Mouse (Mus musculus) lung, embryonic 16.5 days (tissue): ENCODE results near the gene Huwe1. TPM values are rescaled to one million over a fixed set of nuclear protein-coding genes. Genes with fewer than 3 reads are reported as not detected.

Experiments used
- ATAC-seq: fragments of 200-750 bp; cut with Nextera tagmentation; 2 replicates; pipeline ENCODE4 v1.8.0; 2017; ENCODE audit warnings: low read depth, mild to moderate bottlenecking, moderate library complexity
- H3K27ac ChIP-seq: fragments of 300-500 bp; sonication (generic); 2 replicates; pipeline ENCODE4 v1.5.1; 2014; ENCODE audit warnings: mild to moderate bottlenecking, control low read depth, low read length
- H3K27me3 ChIP-seq: fragments of 300-500 bp; sonication (generic); 2 replicates; pipeline ENCODE4 v1.6.1; 2014; ENCODE audit warnings: low read depth, low read length, mixed read lengths; ENCODE audit not compliant: control insufficient read depth, insufficient read depth
- H3K36me3 ChIP-seq: fragments of 300-500 bp; sonication (generic); 2 replicates; pipeline ENCODE4 v1.6.1; 2014; ENCODE audit warnings: low read length; ENCODE audit not compliant: control insufficient read depth, insufficient read depth
- H3K4me1 ChIP-seq: fragments of 300-500 bp; sonication (generic); replicated peaks from 2 replicates; pipeline ENCODE4 v1.6.1; 2014; ENCODE audit warnings: low read length, mixed read lengths; ENCODE audit not compliant: control insufficient read depth, insufficient read depth
- H3K4me2 ChIP-seq: fragments of 300-500 bp; sonication (generic); 2 replicates; pipeline ENCODE4 v1.6.1; 2014; ENCODE audit warnings: low read depth, low read length, control low read depth
- H3K4me3 ChIP-seq: fragments of 300-500 bp; sonication (generic); 2 replicates; pipeline ENCODE4 v1.5.1; 2014; ENCODE audit warnings: mild to moderate bottlenecking, low read length, control low read depth
- H3K9ac ChIP-seq: fragments of 300-500 bp; sonication (generic); 2 replicates; pipeline ENCODE4 v1.6.1; 2014; ENCODE audit warnings: low read length, control low read depth
- H3K9me3 ChIP-seq: fragments of 300-500 bp; sonication (generic); 2 replicates; pipeline ENCODE4 v1.6.1; 2016; ENCODE audit warnings: low read length; ENCODE audit not compliant: control insufficient read depth
- WGBS: fragments of 180-500 bp; shearing (Covaris S2); extraction: QIAGEN DNeasy Blood & Tissue Kit; methylation state at CpG from one replicate; pipeline ENCODE4 v1.1.7; 2014; 5-methylcytosine and 5-hydroxymethylcytosine counted together
- polyA plus RNA-seq: library from polyadenylated mRNA; unstranded; fragments of >200 nt; fragmentation: Nextera tagmentation; extraction: Ambion mirVana; gene quantifications from 2 replicates; pipeline ENCODE4 v1.2.1, GENCODE M21; 2015

The Huwe1 gene
- polyA plus RNA-seq, 1 experiment from 2014 or later, result 37.8 TPM

DNA sequence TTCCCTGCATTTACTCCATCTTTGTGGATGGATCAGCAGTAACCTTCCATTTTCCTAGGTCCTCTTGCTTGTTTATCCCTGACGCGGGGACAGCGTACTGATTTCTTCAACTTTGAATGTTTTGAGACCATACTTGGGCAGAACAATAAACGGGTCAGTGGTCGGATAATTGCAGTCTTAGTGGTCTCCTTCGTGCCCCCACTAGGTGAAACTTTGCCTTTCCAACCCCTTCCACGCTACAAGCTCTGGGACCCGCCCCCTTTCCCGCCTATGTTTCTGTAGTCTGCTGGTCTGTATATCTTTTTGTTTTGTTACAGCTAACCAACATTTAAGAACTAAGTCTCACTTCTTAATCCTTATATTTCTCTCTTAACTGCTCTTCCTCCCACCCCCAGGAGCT is 3.8 kb downstream of the Huwe1 start:
- Histone ChIP-seq H3K9ac (peak overlapping the region; percentile 74), H3K27ac (no peak overlapping the region), H3K4me2 (peak overlapping the region; percentile 68), H3K36me3 (no peaks in the 10 kb centered on the region), H3K4me1 (no peaks in the 10 kb centered on the region; the same call in 1 of the 2 replicates), H3K9me3 (no peaks in the 10 kb centered on the region), H3K27me3 (peaks cover 3% of the 10 kb centered on the region; the same call in 1 of the 2 replicates), H3K4me3 (peak overlapping the region; percentile 62)
- WGBS, result 13% methylated on average over 9 of the region's 9 CpGs
- ATAC-seq, result no peak

DNA sequence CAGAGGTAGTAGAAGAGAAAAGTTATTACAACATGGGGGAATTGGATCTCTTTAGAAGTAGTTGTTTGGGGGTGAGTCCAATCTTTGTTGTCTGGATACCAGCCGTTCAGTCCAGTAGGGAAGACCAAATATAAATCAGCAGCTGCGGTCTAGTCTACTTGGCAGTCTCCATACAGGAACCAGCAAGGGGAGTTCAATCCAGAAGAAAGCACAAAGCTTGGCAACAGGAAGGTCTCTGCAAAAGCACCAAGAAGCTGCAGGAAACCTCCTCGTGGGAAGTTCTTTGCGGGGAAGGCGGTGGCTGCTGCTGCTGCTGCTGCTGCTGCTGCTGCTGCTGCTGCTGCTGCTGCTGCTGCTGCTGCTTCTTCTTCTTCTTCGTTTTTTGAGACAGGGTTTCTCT is 10.9 kb downstream of the Huwe1 start:
- no peak overlapping the region for H3K4me2 ChIP-seq
- no peak overlapping the region for H3K9ac ChIP-seq
- no peaks in the 10 kb centered on the region for H3K9me3 ChIP-seq
- H3K36me3 ChIP-seq, result 0 out of 2 replicates have a peak, but pooled peaks cover 2% of the 10 kb centered on the region
- H3K27me3 ChIP-seq, result no peaks in the 10 kb centered on the region
- ATAC-seq, result no peak
- H3K27ac ChIP-seq, result no peak overlapping the region
- H3K4me3 ChIP-seq, result no peak overlapping the region
- H3K4me1 ChIP-seq, result no peaks in the 10 kb centered on the region
- WGBS, result 73% methylated on average over 6 of the region's 6 CpGs

DNA sequence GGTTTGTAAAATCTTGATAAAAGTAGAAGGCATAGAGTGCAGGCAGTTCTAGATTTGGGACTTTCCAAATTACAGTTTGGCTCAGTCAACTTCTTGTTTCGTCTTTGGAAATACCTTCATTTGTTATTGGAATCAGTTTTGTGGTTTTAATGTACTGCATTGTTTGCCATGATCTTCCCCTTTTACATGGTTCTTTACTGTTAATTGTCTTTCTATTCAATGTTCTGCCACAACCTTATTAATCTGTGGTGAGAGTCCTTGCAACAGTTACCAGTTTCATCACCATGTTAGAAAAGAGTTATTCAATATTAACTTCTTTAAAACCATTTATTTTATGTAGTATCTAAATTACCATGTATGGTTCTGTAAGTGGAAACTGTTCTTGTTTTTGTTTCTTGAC is 13.0 kb downstream of the Huwe1 start:
- Histone ChIP-seq H3K9me3 (no peaks in the 10 kb centered on the region), H3K27me3 (no peaks in the 10 kb centered on the region), H3K4me3 (no peak overlapping the region), H3K36me3 (0 out of 2 replicates have a peak, but pooled peaks cover 2% of the 10 kb centered on the region), H3K27ac (no peak overlapping the region), H3K9ac (no peak overlapping the region), H3K4me2 (no peak overlapping the region), H3K4me1 (no peaks in the 10 kb centered on the region)
- 88% methylated on average over 1 of the region's 1 CpGs for WGBS
- ATAC-seq, result no peak

DNA sequence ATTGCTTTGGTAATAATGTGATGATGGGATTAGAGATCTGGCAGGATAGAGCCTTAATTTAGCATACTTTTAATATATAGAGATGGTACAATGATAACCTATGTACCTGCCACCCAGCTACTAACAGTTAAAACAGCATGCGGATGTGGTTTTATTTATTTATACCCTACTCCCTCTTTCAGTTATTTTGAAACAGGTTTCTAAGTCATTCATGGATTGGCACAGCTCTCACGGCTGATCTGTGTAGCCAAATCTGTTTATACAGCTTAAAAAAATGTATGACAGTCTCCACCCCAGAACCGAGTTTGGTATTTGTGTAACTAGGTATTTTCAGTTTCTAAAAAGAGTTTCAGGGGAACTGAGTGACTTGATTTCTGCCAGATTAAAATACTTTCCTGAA is 17.1 kb downstream of the Huwe1 start:
- H3K9me3 ChIP-seq, result no peaks in the 10 kb centered on the region
- H3K27me3 ChIP-seq, result no peaks in the 10 kb centered on the region
- no peak overlapping the region for H3K4me2 ChIP-seq
- no peak overlapping the region for H3K4me3 ChIP-seq
- H3K4me1 ChIP-seq, result no peaks in the 10 kb centered on the region
- ATAC-seq, result no peak
- 72% methylated on average over 3 of the region's 3 CpGs for WGBS
- H3K36me3 ChIP-seq, result 0 out of 2 replicates have a peak, but pooled peaks cover 2% of the 10 kb centered on the region
- H3K27ac ChIP-seq, result no peak overlapping the region
- H3K9ac ChIP-seq, result no peak overlapping the region

DNA sequence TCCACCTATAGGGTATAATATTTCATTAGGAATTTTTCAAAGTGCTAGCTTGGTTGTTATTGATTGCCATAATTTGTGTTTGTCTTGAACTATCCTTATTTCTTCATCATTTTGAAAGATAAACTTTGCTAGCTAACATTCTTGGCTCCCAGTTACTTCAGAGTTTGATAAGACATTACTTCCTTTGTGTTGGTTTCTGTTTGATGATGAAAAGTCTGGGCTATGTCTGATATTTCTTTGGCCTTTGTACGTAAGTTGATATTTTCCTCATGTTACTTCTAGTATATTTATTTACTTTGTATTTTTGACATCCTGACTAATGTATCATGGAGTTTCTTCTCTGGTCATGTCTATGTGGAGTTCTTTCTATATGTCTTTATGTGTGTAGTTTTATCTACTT is 28.4 kb downstream of the Huwe1 start:
- H3K4me1 ChIP-seq, result no peaks in the 10 kb centered on the region
- H3K4me3 ChIP-seq, result no peak overlapping the region
- H3K36me3 ChIP-seq, result no peaks in the 10 kb centered on the region
- no peak for ATAC-seq
- no peaks in the 10 kb centered on the region for H3K9me3 ChIP-seq
- no peaks in the 10 kb centered on the region for H3K27me3 ChIP-seq
- 84% methylated on average over 1 of the region's 1 CpGs for WGBS
- H3K4me2 ChIP-seq, result no peak overlapping the region
- no peak overlapping the region for H3K9ac ChIP-seq
- H3K27ac ChIP-seq, result no peak overlapping the region

DNA sequence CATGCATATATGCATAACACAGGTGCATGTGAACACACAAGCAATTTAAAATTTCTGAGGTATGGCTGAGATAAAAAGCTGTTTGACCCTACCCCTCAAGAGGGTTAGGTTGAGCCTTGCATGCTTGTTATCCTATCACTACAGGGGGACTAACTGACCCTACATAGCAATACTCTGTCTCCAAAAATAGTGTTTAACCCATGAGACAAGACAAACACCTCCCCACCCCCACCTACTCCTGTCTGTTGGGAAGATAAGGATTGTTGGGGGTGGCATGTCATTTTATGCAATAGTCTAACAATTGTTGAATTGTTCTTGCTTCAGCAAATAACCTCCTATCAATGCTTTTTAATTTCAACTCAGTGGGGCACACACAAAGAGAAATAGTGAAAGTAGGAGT is 30.7 kb downstream of the Huwe1 start:
- no peaks in the 10 kb centered on the region for H3K27me3 ChIP-seq
- H3K9ac ChIP-seq, result no peak overlapping the region
- no peak overlapping the region for H3K27ac ChIP-seq
- ATAC-seq, result no peak
- H3K4me1 ChIP-seq, result no peaks in the 10 kb centered on the region
- no peak overlapping the region for H3K4me2 ChIP-seq
- H3K36me3 ChIP-seq, result no peaks in the 10 kb centered on the region
- no peak overlapping the region for H3K4me3 ChIP-seq
- H3K9me3 ChIP-seq, result no peaks in the 10 kb centered on the region

DNA sequence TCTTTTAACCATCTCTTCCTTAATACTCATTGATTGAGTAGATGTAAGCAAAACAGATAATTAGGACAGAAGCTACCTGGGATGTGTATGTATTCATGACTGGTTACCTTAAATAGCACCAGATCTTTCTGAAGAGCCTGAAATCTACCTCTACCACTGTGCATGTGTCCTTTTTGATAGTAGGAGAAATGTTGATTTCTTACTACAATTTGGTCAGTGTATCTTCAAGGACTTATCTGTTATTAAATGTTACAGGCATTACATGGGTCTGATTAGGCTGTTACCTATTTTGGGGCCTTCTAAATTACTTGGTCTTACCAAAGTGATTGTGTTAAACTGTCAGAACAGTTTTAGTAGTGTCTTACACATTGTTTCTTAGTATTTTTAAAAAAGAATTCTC is 32.4 kb downstream of the Huwe1 start:
- Histone ChIP-seq H3K9me3 (no peaks in the 10 kb centered on the region), H3K36me3 (no peaks in the 10 kb centered on the region), H3K4me3 (no peak overlapping the region), H3K27ac (no peak overlapping the region), H3K4me1 (no peaks in the 10 kb centered on the region), H3K27me3 (no peaks in the 10 kb centered on the region), H3K9ac (no peak overlapping the region), H3K4me2 (no peak overlapping the region)
- no peak for ATAC-seq

DNA sequence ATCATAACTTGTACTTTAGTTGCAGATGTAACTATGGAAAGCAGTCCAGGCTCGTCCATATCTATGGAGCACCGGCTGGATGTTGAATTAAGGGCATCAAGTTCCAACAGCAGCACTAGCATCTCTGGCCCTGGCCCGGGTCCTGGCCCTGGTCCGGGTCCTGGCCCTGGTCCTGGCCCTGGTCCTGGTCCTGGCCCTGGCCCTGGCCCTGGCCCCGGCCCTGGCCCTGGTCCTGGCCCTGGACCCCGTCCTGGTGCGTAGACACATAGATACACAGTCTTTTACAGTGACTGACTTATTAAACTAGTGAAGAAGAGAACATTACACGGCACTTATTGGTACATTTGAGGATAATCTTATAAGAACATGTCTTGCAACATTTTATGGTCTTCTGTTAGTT is 58.8 kb downstream of the Huwe1 start:
- no peak for ATAC-seq
- peaks cover 12% of the 10 kb centered on the region; the same call in 1 of the 2 replicates for H3K36me3 ChIP-seq

DNA sequence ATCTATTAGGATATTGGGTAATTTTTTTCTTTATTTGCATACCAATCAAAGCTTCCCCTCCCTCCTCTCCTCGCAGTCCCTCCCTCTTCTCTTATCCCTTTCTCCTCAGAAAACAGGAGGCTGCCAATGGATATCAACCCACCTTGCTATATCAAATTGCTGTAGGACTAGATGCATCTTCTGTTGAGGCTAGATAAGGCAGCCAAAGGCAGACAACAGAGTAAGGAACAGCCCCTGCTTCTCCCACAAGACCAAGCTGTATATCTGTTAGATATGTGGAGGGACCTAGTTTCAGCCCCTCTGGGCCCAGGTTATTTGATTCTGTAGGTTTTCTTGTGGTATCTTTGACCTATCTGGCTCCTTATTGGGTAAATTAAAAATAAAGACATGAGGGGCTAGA is 110.1 kb downstream of the Huwe1 start:
- Histone ChIP-seq H3K36me3 (peaks cover 14% of the 10 kb centered on the region), H3K27me3 (no peaks in the 10 kb centered on the region; the same call in 1 of the 2 replicates), H3K4me1 (no peaks in the 10 kb centered on the region), H3K4me2 (no peak overlapping the region), H3K9ac (no peak overlapping the region), H3K27ac (no peak overlapping the region), H3K4me3 (no peak overlapping the region), H3K9me3 (no peaks in the 10 kb centered on the region)
- WGBS, result 80% methylated on average over 1 of the region's 1 CpGs
- no peak for ATAC-seq

More for the DNA sequence above, 58.8 kb downstream of the Huwe1 start:
- Histone ChIP-seq H3K9me3 (no peaks in the 10 kb centered on the region), H3K4me2 (no peak overlapping the region), H3K4me1 (no peaks in the 10 kb centered on the region), H3K4me3 (no peak overlapping the region), H3K27me3 (no peaks in the 10 kb centered on the region), H3K9ac (no peak overlapping the region), H3K27ac (no peak overlapping the region)
- 91% methylated on average over 8 of the region's 8 CpGs for whole genome bisulfite sequencing

DNA sequence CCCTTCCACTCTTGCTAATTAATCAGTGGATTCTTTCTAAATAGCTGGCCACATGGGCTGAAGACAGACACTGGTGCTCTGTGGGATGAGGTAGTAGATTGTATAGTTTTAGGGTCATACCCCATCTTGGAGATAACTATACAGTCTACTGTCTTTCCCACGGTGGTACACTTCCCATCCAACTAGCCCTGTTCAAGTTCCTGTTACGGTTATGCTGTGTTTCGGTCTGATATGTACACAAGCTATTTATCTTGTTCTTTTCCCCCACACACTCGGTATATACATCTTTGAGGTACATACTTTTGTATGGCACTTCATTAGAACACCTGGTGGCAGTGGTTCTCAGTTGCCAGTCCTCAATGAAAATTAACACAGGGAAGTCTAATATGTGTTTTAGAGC is 111.7 kb downstream of the Huwe1 start:
- no peak for ATAC-seq
- WGBS, result 85% methylated on average over 4 of the region's 4 CpGs
- Histone ChIP-seq H3K36me3 (peaks cover 16% of the 10 kb centered on the region), H3K9me3 (no peaks in the 10 kb centered on the region), H3K4me1 (no peaks in the 10 kb centered on the region), H3K27ac (no peak overlapping the region), H3K4me3 (no peak overlapping the region), H3K27me3 (no peaks in the 10 kb centered on the region; the same call in 1 of the 2 replicates), H3K9ac (no peak overlapping the region), H3K4me2 (no peak overlapping the region)
